ENCODE assay signal across 10 mouse cellular contexts in genomic region chr12:79843002-79843401, GRCm38 (mm10).
DNase-seq lines count a peak whose midpoint lies in the region; ATAC-seq lines count a peak whose summit lies in the region.
"Had no signal": no experiment of that assay in that cellular context is flagged by ENCODE, and none has a peak within 500 bp of the region (broad histone marks: within the 10 kb centered on the region; RNA-seq: fewer than 3 reads in every experiment).

No protein-coding gene starts in this region.

- no peak overlapping the region for H3K4me3 ChIP-seq in heart, embryonic 12.5 days
- no peak overlapping the region for H3K4me3 ChIP-seq in limb, embryonic 15.5 days

- H3K36me3 ChIP-seq in heart, embryonic 12.5 days: no peaks in the 10 kb centered on the region
- no peaks in the 10 kb centered on the region for H3K36me3 ChIP-seq in limb, embryonic 15.5 days

- no peak for DNase-seq in heart, adult 9 months (ENCODE audit: low spot score in 2 of 2)
- DNase-seq in B cell, adult 2 months: peak; percentile 27 to 28
- DNase-seq in left cerebral cortex, postnatal 25 days (ENCODE audit: low spot score in 2 of 2): no peak
- DNase-seq in cerebellum, postnatal 14 days: no peak
- DNase-seq in layer of hippocampus, postnatal 14 days (ENCODE audit: low spot score in 2 of 2): no peak
- DNase-seq: kidney, adult 11 months had no signal

- ATAC-seq in heart, embryonic 12.5 days (ENCODE audit: insufficient number of reproducible peaks, low FRiP score): 0 out of 2 replicates have a peak, but pooled peaks have one; percentile 38
- peak; percentile 18 for ATAC-seq in granulocyte monocyte progenitor cell, adult 5-6 weeks (replicated peaks; ENCODE audit: poor library complexity, severe bottlenecking)
- no peak for ATAC-seq in limb, embryonic 15.5 days (ENCODE audit: insufficient number of reproducible peaks, low FRiP score, low TSS enrichment, low read depth)

- peaks cover 88% of the 10 kb centered on the region for H3K4me1 ChIP-seq in heart, embryonic 12.5 days (replicated peaks)
- H3K4me1 ChIP-seq in limb, embryonic 15.5 days: peaks cover 92% of the 10 kb centered on the region

- WGBS in heart, embryonic 12.5 days: 59% methylated on average over 11 of the region's 11 CpGs
- WGBS in limb, embryonic 15.5 days: 64% methylated on average over 11 of the region's 11 CpGs

- H3K27ac ChIP-seq in heart, embryonic 12.5 days (ENCODE audit: poor library complexity, severe bottlenecking): peak overlapping the region; percentile 80
- H3K27ac ChIP-seq in limb, embryonic 15.5 days: peak overlapping the region; percentile 77

- H3K9ac ChIP-seq in heart, embryonic 12.5 days: peak overlapping the region; percentile 34; the same call in 1 of the 2 replicates
- no peak overlapping the region for H3K9ac ChIP-seq in limb, embryonic 15.5 days

- no peak overlapping the region for H3K4me2 ChIP-seq in heart, embryonic 12.5 days
- H3K4me2 ChIP-seq in limb, embryonic 15.5 days: no peak overlapping the region

- H3K27me3 ChIP-seq in heart, embryonic 12.5 days (replicated peaks): no peaks in the 10 kb centered on the region
- H3K27me3 ChIP-seq in limb, embryonic 15.5 days: no peaks in the 10 kb centered on the region

- intact Hi-C loops in left cerebral cortex, postnatal 25 days (cut with DNase I): no loop called here

- no peaks in the 10 kb centered on the region for H3K9me3 ChIP-seq in heart, embryonic 12.5 days (replicated peaks)
- H3K9me3 ChIP-seq in limb, embryonic 15.5 days: no peaks in the 10 kb centered on the region
- H3K9me3 ChIP-seq: megakaryocyte, embryonic 14.5 days had no signal

Comparison
In these comparisons a context has a peak if more than half of its experiments do, and no peak if none do; other contexts are left out.
1. DNase-seq: peak in B cell, adult 2 months (2 of 2); none in heart, adult 9 months (0 of 2), left cerebral cortex, postnatal 25 days (0 of 2), cerebellum, postnatal 14 days (0 of 2) and layer of hippocampus, postnatal 14 days (0 of 2).